Mouse (Mus musculus) CH12F3 (cell line): ENCODE results near the gene Hist1h4k.
"Not testable (repeated sequence)": the region's sequence is repeated elsewhere in the genome, so short reads cannot be mapped to it uniquely, and the experiment has no call there.

Experiments used
- in situ Hi-C: fragments of 300-500 bp; cut with MboI; formaldehyde crosslinking; loops from 2 replicates; pipeline ENCODE4 v1.14.3; 2020; ENCODE audit warnings: low sequenced_read_pairs

Hist1h4k gene

DNA sequence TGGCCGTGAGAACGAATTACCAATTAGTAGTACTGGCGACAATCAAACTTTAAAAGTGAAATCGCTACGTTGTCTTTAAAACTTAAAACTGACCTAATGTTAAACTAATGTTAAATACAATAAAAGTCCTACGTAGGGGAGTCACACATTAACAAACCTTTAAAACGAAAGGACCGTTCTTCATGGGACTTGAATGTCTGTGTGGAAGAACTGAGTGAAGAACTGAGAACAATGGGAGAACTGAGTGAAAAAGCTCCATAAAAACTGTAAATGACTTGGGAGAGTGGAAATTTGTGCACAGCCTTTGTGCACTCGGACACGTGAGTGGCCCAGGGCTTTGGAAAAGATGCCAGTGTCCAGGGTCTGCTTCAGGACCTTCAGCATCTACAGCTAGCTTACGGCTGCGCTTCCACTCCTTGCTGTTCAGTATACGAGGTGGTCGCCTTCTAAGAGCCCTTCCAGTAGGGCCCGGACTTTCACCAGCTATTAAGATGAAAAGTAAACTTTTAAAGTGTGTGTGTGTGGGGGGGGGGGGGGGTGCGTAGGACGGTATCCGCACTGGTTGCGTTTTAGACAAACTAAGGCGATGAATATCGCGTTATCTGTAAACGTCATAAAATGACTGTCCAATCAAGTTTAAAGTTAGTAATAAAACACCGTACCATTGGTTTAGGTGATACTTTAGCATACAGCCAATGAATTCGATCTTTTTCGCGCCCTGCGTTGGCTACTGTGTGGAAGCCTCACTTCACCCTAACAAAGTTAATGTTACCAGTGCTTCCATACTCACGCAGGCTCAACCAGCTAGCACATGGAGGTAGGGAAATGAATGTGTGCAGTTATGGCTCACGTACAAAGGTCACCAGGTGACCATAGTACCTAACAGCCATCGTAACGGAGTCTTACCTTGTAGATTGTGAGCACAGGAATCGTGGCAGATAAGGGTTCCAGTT lies 28.8 kb upstream of the Hist1h4k start:
- in situ Hi-C loops: loop anchor here (25.0 kb wide), 1 partner anchor 1783 kb away; the partner anchor contains the start of genes Hist1h1d, Hist1h2ad, Hist1h2ae and Hist1h2bf

DNA sequence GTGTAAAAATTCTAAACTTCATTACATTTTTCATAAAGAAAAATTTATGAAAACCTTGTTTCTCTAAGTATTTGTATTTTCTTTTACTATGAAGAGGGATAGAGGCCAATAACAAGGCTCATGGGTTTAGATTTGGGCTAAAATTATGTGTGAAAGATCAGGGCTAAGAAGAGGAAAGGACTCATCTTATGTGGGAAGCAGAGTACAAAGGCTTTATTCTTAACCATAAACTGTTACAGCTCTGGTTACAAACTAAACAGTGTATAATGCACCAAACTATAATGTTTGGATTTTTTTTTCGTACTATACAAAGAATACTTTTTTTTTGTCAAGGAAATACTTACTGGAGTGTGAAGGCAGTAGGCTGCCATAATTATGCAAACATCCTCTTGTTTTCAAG lies 5.4 kb upstream of the Hist1h4k start:
- in situ Hi-C loops: no loop called here

DNA sequence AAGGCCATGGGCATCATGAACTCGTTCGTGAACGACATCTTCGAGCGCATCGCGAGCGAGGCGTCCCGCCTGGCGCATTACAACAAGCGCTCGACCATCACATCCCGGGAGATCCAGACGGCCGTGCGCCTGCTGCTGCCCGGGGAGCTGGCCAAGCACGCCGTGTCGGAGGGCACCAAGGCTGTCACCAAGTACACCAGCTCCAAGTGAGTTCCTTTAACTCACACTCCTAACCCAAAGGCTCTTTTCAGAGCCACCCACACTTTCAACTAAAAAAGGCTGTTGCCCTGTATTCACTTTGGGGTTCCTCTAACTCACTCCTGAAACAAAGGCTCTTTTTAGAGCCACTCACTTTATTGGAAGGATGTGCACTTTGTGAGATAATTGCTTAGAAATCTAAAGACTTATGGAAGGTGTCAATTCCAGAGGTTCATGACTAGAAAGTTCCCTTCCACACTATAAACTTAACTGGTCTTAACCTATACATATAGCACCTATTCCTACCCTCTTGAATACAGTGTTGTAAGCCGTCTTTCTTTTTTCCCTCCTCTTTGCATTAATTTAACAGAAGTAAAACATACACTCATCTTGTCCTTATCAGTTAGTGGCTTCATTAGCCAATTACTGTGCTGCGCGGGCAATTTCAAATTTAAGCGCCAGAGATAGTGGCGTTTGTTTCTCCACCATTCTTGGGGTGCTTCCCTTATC lies 4.1 kb upstream of the Hist1h4k start:
- in situ Hi-C loops: not testable (repeated sequence)

DNA sequence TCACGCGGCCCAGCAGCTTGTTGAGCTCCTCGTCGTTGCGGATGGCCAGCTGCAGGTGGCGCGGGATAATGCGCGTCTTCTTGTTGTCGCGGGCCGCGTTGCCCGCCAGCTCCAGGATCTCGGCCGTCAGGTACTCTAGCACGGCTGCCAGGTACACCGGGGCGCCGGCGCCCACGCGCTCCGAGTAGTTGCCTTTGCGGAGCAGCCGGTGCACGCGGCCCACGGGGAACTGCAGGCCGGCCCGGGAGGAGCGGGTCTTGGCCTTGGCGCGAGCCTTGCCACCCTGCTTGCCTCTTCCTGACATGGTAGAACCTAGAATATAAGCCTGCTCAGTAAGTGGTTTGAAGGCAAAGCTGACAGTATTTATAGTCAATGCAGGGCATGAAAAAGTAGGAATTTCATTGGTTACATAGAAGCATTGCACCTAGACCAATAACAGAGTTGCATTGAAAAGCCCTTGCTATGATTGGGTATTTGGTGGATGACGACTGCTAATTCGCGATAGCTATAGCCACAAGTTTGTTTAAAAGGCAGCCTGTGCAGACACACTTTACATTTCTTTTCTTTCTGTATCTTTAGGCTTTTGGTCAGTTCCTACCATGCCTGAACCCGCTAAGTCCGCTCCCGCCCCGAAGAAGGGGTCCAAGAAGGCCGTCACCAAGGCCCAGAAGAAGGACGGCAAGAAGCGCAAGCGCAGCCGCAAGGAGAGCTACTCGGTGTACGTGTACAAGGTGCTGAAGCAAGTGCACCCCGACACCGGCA lies 3.4 kb upstream of the Hist1h4k start, which contains the start of the genes Hist1h2ak and Hist1h2bn:
Gene Hist1h2ak, minus strand, starts transcription at position 304 of the 762 bp plus-strand sequence.
Gene Hist1h2bn, plus strand, starts transcription at position 600 of the 762 bp plus-strand sequence.
- in situ Hi-C loops: not testable (repeated sequence)

DNA sequence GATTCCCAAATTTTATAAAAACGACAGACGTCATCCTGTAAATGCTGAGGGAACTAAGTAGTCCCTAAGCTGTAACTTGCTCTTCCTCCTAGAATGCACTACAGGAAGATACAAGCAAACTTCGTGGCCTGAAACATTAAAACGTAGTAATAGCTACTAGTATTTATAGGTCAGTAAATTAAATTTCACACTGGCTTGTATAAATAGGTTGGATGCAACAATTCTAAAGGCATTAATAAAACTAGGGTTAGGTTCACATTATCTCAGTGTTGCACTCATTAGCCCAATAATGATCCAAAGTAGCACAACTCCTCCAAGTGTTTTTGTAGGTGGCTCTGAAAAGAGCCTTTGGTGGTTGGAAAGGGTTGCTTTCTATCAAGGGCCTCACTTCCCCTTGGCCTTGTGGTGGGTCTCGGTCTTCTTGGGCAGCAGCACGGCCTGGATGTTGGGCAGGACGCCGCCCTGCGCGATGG lies 2.8 kb upstream of the Hist1h4k start:
- in situ Hi-C loops: no loop called here

DNA sequence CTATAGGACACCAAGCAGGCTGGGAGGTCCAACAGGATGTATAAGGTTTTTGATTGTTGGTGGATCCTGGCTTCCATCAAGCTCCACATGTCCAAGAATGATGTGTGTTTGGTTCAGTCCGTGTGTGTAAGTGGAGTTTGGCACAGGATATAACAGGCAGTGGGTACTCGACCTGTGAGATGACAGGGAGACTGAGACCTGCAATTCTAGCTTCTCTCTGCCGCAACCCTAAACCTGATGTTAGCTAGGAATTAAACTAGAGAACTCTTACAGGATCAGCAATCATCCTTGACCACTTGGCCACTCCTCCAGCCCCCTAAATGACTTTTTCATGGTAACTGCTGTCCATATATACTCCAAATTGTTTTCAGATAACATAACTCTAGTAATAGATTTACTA lies 2.1 kb upstream of the Hist1h4k start:
- in situ Hi-C loops: no loop called here

DNA sequence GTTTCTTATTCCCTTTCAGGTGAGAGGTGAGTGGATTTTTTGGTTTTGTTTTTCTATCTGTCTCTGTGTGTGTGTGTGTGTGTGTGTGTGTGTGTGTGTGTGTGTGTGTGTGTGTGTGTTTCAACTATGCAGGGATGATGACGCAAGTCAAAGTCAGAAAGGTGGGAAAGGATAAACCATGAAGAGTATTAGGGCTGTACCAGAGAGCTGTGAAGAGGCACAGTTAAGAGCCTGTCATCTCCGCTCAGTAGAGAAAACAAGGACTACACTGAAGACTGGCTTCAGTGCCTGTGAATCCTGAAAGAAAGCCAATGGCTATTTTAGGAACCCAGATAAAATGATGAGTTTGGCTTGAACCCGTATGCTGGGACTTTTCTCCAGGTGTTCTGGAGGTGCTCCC lies 1.5 kb upstream of the Hist1h4k start:
- in situ Hi-C loops: no loop called here

DNA sequence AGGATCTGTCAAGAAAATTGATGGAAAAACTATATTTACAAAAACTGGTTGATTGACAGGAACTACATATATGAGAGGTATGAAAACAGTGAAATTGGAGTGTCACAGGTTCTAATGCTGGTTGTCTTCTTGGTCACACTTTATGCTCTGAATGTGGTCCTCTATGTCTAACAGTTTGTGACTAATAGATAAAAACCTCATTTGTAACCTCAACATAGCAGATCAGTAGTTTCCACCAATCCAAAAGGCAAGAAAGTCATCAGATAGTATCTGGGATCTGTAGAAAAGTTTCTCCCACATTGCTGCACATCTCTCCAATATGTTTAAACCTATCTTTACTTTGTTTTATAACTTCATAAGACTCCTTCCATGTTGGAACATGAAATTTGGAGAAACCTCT lies 1.1 kb upstream of the Hist1h4k start:
- in situ Hi-C loops: no loop called here

DNA sequence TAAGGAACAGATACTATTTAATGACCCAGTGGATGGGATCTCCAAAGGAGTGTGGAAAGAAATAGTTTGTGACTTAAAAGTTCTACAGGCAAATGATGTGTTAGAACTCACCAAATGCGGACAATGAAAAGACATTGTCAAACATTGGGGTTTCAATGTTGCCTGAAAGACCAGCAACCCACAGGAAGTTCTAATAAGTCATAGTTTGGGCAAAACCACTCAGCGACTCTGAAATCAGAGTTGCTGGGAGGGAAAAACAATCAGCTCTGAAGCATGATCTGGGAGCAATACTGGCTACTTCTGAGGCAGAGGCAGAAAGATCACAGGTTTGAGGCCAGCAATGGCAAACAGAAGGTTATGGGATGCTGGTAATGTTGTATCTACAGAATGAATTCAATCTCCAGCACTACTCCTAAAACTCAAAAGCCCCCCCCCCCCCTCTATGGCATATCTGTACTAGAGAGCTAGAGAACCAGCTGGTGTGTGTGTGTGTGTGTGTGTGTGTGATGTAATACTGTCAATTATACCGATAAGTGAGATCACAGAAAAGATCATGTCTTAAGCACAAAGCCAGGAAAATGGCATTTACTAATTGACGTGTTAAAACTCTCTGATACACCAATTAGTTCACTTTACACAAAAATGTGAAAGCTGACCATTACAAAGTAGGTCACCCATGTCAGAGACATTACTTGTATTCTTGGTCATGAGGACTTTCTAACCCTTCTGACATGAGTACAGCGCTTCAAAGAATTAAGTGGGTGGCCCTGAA lies 732 bp downstream of the Hist1h4k start:
- in situ Hi-C loops: no loop called here

DNA sequence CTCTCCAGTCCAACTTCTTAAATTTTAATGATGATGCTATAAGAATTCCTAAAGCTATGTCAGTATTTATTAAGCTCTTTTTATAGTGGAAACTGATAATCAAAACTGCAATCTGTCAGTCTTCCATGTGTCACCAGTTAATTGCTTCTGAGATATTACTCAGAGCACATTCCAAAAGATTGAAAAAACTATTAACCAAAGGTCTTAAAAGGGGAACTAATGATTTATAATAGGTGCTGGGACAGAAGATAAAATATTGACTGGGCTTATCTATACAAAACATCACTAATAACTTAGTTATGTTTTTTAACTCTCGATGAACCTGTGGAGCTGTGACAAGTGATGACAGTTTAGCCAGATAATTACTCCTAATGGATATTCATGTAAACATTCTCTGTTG lies 5.3 kb downstream of the Hist1h4k start:
- in situ Hi-C loops: no loop called here

DNA sequence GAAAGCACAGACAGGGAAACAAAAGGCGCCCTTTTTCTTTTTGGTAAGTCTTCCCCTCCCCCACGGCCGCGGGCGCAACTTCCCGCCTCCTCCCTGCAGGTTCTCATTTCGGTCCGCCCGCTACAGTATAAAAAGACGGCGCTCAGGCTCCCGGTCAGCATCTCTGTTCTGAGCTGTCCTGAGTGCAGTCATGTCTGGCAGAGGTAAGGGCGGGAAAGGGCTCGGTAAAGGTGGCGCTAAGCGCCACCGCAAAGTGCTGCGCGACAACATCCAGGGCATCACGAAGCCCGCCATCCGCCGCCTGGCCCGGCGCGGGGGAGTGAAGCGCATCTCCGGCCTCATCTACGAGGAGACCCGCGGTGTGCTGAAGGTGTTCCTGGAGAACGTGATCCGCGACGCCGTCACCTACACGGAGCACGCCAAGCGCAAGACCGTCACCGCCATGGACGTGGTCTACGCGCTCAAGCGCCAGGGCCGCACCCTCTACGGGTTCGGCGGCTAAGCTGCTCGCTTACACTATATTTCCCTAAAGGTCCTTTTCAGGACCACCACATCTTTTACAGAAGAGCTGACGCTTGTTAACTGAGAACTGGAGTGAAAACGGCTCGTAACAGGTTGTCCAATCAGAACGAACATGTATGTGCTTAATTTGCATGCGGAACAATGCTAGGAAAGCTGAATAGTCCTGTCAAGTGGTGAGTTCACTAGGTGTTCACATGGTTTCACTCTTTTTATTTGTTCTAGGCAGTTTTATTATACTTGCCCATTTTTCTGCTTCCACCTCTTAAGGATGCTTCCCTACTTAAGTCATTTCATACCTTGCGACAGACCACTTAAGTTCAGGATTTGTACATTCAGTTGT lies 15.2 kb downstream of the Hist1h4k start, which contains the start of gene Hist1h4j:
Gene Hist1h4j, plus strand, starts transcription at position 159 of the 862 bp plus-strand sequence.
- in situ Hi-C loops: not testable (repeated sequence)

DNA sequence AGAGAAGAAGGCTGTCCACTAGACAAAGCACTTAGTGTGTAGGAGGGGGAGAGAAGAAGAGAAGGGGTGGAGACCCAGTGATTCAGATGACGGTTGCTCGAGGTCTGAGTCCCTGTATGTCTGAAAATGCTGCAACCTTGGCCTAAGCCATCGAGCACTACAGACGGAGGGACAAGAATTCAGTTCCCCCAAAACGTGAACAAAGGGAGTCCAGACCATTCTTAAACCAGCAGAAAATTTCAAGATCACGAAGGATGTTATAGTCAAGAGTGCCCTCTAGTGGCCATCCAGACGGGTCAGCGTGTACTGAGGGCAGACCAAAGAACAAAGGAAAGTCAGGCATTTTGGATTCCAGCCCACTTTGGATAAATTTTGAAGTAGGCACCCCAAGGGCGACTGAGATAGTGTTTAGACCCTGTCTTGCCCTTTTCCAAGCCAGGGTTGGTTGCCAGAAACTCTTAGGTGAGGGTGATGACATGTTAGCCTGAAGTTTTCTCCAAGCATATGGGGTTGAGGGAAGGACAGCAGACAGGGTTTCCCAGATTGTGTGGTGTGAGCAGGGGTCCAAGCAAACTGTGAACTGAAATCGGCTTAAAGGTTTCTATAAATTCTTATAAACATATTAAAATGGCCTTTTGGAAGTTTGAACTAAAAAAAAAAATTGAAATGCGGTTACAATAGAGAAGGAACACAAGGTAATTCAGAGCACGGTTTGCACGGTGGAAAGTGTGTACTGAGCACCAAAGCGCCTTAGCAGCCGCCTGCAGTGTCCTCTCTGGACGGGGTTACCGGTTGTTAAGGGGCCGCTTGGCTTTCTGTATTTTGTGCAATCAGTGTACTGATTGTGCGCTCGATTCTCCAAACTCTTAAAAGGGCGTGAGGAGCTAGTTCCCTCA lies 16.0 kb downstream of the Hist1h4k start:
- in situ Hi-C loops: no loop called here

DNA sequence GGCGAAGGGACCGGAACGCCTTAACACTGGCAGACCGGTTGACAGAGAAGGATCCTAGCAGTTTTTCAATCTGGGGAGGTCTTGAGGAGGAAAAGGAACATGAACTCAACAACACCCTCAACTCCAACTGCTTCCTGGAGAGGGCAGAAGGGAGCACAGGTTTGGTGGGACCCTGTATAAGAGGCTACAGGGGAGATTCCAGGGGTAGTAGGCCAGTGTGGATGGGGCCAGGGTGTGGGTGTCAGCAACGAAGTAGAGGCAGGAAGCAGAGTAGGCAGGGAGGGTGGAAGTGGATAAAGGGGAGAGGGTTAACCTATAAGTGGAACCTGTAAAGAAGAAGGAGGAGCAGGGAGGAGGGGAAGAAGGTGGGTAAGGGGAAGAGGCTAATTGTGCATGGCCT lies 16.8 kb downstream of the Hist1h4k start:
- in situ Hi-C loops: no loop called here

DNA sequence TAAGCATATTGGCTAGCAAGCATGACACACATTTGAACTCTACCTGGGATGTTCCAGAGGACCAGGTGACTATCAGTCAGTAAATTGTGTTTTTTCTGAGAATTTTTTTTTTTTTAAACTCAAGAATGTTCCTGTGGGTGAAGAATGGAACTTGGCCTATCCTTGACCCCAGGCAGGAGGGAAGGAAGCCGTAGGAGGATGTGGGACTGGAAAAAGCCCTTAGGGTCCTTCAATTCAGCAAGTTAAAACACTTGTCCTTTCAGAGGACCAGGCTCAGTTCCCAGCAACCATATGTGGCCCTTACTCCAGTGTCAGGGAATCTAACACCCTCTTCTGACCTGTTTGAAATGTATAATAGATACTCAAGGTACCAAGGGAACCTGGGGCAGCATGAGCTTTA lies 20.8 kb downstream of the Hist1h4k start:
- in situ Hi-C loops: no loop called here

DNA sequence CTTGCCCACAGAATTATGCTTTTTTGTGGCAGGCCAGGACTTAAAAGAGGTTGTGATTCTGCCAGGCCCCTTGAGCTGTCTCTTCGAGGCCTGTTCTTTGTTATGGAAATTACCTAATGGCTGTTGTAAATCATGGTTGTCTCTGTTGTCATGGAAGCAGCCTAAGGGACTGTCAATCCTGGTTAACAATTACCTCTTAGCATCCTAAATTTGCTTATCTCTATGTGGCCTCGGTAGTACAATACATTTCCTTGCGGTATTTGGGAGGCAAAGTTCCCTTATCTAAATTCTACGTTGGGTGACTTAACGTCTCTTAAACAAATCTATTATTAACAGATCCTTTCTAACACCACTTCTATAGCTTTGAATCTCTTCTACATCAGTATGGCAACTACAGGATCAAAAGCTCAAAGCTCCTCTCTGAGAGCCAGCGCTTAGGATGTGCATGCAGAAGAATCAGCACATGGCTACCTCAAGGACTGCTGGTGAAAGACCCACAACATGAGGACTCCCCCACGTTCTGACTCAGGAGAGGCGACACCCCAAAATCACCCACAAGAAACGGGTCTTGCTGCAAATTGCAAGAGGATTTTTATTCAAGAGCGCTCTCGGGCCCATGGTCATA lies 22.2 kb downstream of the Hist1h4k start:
- in situ Hi-C loops: no loop called here

DNA sequence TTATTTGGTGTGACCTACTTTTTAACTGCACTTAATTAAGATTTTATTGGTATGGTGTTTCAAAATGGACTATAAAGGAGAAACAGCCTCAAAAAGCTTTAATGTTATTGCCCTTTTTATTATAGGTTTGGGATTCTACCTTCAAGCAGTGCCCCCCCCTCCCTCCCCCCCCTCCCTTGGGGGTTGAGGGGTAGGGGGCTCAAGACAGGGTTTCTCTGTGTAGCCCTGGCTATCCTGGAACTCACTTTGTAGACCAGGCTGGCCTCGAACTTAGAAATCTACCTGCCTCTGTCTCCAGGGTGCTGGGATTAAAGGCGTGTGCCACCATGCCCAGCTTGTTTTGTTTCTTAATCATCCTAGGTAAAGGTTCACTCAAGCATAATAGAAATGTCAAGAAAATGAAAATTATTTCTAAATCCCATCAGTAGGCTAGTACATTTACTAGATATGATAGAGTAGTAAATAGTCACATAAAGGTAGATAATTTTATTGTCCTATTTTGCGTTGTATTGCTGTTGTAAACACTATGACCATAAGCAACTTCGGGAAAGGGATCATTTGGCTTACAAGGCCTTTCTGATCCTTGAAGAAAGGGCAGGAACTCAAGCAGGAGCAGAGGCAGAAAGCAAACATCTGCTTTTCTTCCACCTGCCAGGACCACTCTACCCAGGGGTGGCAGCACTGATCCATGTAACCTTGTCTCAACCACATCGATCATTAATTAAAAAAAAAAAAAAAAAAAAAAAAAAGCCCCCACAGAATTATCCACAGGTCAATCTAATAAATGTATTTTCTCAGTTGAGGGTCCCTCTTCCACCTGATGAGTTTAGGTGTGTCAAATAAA lies 27.1 kb downstream of the Hist1h4k start:
- in situ Hi-C loops: no loop called here
